Mouse (Mus musculus) ovary, postnatal 14 days (tissue): ENCODE measurements around the gene Lrba.

Experiments used
- DNase-seq: peaks from one replicate; pipeline ENCODE4 v3.0.0; 2022; ENCODE audit warnings: low spot score

The Lrba gene

DNA sequence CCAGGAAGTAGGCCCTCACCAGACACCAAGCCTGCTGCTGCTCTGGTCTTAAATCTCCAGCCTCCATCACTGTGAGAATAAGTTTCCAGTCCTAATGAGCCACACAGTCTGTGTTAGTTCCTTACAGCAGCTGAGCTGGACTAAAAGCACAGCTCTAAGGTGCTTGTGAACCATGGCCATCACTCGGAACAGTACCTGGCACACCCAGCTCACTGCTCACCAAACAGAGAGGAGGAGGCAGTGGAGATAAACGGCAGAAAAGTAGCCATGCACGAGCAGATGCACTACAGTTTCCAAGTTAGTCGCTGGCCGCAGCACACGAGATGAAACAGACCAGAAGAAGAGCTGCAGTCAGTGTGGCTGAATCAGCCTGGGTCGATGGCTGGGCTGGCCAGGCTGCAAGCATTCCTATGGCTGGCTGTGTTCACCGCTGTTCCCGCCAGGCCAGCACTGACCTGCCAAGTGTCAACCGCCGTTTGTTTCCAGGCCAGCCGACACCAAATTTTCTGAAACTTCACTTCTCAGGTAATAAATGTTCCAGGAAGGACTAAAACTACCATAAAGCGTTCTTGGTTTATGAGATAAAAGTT is 573.5 kb downstream of the Lrba start:
- no peak for DNase-seq

DNA sequence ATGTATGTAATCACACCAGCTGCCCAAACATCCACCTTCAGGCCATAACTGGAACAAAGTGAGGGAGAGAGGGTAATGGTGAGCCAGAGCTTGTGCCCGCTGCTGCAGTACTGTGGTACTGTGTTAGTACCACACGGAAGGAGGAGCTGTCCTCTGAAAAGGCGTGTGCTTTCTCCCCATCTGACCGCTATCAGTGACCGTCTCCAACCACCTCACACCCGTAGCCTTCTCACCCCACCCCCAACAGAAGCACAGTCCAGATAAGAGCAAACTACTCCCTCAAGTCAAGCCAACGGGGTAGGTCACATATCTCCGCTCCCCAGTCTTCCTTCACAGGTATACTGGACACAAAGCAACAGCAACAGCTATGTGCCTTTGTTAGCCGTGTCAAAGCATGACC is 574.6 kb downstream of the Lrba start:
- no peak for DNase-seq

DNA sequence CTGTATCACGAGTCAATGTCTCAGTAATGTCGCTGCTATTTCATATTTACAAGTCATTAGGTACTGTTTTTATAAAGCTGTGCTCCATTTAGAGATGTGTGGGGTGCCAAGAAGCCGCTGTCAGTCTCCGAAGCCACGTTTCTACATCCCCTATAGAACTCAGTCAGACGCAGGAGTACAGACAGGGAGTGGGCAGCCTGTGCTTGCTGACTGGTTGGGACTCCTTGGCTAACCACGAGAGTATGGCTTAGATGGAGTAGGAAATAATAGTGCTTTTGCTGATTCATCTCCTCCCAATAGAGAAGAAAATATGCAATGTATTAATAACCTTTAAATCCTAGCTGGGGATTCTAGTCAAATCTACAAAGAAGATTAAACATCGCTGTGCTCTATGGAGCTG is 576.4 kb downstream of the Lrba start:
- DNase-seq = no peak

DNA sequence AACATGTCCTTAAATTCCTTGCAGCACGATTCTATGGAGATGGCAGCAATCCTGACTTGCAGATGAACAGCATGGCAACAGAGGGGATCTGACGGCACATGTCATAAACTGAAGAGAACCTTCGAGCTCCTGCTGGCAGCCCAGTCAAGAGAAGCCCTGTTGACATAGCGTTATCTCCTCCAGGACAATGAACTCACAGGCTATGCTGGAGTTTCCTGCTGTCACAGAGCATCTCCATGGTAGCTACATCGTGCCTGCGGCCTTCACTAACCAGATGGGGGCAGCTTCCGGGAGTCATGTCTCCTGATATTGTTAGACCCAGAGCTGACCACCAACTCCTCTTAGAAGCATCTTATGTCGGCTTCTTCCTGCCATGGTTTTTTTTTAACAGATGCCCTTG is 578.3 kb downstream of the Lrba start:
- no peak for DNase-seq

DNA sequence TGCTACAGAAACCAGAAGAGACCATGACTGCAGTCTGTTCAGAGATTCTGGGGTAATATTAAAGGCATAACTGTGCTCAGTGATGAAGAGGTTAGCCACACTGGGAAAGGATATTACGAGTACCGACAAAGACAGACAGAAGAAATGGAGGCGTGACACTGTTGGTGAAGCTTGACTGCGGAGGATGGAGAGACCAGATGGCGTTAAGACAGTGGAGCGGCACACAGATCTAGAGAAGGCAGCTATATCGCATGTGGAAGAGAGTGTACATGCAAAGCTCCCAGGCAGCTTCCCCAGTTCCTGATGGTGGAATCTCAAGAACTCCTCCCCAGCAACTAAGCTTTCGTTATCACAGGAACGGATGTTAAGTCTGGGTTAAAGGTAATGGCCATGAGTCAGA is 579.8 kb downstream of the Lrba start:
- no peak for DNase-seq

DNA sequence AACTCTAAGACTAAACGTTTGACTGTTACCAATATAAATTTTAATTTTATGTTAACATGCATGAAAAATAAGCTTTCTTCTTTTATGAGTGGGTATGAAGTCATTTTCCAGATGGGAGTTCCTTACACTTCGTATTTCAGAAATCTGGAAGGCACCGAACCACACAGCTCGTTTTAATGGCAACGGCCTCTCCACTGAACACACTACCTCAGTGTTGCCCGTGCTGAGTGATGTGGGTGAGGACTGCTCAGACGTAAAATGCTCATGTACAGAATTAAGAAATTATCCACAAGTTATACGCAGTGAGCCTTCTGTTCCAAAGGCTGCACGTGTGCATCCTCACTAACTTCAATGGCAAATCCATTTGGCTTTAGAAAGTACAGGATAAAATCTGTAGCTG is 582.4 kb downstream of the Lrba start:
- DNase-seq = no peak

DNA sequence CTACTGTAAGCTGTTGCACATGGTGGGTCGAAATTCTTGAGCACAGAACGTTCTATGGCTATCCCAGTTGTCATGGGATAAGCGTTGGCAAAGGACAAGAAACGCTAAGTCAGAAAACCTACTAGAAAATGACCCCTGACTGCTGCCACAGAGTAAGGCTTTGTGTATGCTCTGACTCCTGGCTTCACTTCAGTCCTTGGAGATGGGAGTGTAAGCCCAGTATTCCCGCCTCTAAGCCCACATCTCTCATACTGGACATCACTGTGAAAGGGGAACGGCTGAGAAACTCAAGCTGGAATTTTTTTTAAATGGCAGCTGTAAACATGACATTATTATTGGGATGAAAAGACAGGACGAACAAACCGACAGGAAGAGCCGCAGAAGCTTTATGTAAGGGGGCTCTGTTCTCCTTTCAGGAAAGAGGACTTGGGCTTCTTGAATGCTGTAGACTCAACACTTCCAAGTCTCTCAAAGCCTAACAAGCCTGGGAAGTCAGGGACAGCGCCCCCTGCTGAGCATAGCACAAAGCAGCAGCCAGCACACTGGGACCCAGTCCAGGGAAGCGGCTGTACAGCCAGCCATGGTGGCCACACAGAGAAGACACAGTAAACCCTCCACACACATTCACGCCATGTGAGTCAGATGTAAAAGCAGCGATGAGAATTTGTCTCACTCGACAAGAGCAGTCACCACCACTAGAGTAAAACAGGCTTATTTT is 583.4 kb downstream of the Lrba start:
- DNase-seq = no peak

DNA sequence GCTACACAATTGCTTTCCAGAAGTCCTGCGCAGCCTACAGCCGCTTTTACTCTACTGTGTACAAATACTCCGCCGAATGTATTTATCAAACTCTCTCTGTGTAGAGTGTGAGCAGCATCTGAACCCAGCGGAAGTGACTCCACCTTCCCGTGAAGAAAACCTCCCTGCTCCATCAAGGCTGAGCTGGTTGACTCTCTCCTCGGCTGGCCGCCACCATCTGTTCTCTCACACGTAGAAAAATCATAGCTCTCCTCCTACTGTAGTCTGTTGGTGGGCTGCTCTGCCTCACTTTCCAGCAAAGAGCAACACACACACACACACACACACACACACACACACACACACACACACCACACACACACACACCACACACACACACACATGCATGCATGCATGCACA is 584.7 kb downstream of the Lrba start:
- no peak for DNase-seq

DNA sequence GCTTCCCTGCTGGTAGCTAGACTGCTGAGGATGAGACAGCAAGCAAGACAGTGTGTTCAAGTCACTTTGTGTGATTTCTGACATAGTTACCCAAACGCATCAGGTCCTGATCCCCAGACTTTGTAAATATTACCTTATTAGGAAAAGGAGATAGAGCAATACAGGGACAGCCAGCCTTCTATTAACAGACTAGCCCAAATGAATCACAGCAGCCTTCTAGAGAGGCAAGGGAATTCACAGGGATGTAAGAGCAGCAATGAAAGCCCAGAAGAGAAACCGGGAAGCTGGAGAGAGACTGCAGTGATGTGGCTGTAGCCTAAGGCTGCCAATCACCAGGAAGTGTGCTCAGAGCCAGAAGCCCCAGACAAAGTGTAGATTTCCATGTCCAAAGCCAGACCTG is 585.2 kb downstream of the Lrba start:
- DNase-seq = no peak

DNA sequence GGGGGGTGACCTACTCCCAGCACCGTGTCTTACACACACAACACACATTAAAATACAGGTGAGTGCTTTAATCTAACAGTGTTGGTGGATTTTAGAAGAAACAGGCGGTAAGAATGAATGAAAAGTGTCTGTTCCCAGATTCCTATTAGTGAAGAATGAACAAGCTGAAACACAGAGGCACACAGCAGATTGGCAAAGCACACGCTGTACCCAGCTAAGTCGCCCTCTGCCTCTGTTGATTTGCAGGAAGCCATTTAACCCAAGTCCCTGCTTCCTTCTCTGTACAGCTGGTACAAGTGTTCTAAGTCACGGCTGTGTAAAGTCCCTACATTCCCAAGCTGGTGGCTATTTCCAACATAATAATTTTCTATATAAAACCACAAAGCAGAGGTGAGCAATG is 586.4 kb downstream of the Lrba start:
- DNase-seq = no peak

DNA sequence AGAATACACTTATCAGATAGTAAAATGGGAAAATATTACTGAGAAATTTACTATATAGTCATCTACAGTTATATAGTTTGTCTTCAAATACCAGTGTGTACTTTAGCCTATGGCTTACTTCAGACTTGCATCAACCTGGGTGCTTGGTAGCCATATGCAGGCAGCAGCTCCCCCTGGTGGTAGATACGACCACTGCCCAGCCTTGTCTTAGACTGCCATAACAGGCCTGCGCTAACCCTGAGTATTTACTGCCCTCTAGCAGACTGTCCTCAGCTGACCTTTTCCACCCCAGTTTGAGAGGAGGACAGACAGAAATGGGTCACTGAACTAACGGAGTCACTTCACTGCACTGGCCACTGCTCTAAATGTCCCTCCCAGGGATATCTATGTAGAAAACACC is 588.2 kb downstream of the Lrba start:
- DNase-seq = peak; percentile 60

DNA sequence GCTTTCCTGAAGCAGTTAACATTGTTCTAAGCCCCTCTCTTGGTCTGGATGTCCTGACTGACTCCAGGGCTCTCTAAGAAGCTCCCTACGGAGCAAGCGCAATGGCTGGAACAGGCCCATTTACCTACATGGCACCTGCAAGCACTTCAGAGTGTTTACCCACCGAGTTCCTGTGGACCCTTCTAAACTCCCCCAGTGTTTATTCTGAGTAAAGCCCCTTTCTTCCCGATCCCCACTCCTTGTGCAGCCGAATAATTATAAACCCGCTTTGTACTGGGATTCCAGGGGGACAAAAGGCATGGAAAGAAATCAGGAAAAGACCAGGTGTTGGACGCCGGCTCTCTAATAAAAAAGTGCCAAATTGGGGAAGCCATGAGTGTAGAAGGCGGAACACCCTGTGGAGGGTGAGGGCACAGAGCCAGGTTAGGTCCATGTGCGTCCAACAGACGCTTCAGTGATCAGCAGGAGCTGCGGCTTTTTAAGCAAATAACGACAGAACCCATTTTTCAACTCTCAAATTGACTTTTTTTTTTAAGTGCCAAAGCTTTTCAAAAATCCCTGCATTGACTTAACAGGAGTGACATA is 593.6 kb downstream of the Lrba start:
- no peak for DNase-seq

DNA sequence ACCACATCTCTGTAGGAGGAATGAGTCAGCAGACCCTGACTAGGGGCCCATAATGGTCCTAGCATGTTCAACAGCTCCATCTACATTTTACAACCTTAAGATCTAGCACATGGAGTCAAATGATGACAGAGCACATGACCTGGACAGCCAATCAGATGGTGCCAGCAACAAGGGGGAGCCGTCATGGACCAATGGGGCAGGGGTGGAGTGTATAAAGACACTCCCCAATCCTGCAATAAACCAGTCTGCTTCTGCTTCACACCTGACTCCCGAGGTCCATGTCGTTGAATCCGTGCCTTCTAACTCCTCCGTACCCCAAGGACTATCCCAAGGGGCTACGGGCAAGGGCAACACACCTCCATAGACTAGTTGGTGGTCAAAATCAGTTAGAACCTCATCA is 594.9 kb downstream of the Lrba start:
- no peak for DNase-seq

DNA sequence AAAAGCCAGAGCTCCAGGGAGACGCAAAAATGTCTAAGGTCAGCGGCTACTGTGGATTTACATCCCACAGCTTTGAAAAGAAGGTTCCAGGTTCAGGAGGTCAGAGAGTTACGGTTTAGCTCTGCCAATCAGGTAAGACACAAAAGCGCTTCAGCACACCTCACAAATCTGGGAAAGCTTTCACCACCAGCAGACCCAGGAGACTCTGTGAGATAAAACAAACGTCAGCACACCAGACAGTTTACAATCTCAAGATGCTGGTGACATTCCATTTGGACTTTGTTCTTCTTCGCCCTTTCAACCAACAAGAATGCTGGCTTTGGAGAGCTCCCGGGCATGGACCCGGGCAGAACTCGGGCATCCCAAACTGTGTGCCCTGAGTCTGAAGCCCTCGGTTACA is 595.9 kb downstream of the Lrba start:
- DNase-seq = no peak

DNA sequence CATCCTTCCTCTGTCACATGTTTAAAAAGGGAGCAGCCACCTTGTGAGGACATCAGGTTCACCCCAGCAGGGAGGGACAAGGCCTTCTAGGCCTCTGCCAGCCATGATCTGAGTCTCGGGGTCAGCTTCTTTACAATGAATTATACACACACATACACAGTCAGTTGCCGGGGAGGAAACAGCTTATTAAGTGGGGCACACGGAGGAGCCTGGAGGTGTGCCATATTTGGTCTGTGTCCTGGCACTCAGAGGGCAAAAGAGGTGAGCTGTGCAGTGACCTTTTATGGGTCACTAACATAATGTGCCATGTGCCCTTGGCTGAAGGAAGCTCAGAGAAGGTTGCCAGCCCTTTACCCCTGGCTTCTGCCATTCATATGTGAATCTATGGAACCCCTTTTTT is 596.9 kb downstream of the Lrba start:
- no peak for DNase-seq

DNA sequence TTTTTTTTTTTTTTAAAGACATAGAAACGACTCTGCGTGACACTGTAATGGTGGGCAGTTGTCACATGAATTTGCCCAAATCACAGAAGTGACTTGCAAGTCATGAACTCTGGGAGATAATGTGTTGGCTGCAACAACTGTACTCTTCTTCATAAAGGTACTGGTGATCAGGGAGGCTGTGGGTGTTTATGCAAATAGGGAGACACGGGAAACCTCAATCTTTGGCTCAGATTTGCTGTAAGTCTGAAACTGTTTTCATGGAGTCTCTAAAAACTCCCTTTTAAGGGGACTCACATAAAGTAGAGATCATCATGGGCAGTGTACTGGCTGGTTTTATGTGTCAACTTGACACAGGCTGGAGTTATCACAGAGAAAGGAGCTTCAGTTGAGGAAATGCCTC is 603.0 kb downstream of the Lrba start:
- no peak for DNase-seq

DNA sequence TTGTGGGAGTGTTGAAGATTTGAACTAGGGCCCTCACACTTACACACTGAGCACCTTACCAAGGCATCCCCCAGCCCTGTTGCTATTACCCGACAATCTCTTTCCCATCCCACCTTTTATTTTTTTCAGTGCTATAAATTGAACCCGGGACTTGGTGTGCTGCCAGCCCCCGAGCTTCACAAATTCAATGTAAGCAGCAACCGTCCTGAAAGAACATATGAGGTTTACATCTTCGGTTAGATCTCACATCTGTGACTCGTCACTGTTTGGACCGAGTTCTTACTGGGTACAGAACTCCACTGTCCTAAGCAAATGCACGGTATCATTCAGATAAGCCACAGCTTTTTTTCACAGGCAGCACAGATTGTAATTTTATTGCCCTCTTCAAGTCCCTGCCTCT is 607.6 kb downstream of the Lrba start:
- DNase-seq = no peak
